Mouse (Mus musculus) embryonic fibroblast, embryonic 13.5 days (primary cell): Measurements from ENCODE around the gene Garnl3. TPM values are rescaled to one million over a fixed set of nuclear protein-coding genes. Genes with fewer than 3 reads are reported as not detected.

Experiments used
- H3K27ac ChIP-seq: 2 replicates; pipeline ENCODE4 v1.5.1; 2012; ENCODE audit warnings: low read length, control low read depth, inconsistent platforms; ENCODE audit not compliant: insufficient read depth
- H3K4me1 ChIP-seq: 2 replicates; pipeline ENCODE4 v1.6.1; 2011; ENCODE audit warnings: low read length; ENCODE audit not compliant: control insufficient read depth, insufficient read depth
- H3K4me3 ChIP-seq: 2 replicates; pipeline ENCODE4 v1.5.1; 2011; ENCODE audit warnings: mild to moderate bottlenecking, control low read depth, low read length; ENCODE audit not compliant: insufficient read depth
- CTCF ChIP-seq: IDR thresholded peaks from 2 replicates; pipeline ENCODE4 v1.5.1; 2011; ENCODE audit warnings: mild to moderate bottlenecking, control low read depth, low read length, moderate library complexity, borderline replicate concordance; ENCODE audit not compliant: insufficient read depth
- POLR2A ChIP-seq: IDR thresholded peaks from 2 replicates; pipeline ENCODE4 v1.6.1; 2011; ENCODE audit warnings: low read depth, mild to moderate bottlenecking, control low read depth, low read length, moderate library complexity
- polyA plus RNA-seq: library from polyadenylated mRNA; stranded (reverse); fragments of >200 nt; gene quantifications from 2 replicates; pipeline ENCODE4 v1.2.4, GENCODE M21; 2011; ENCODE audit warnings: low read depth; ENCODE audit not compliant: missing spikeins, insufficient read length

Gene Garnl3
- polyA plus RNA-seq, 1 experiment = 11.9 TPM

GRCm38 (mm10) chr2:32968024-32968614, 163.3 kb downstream of the Garnl3 start:
- Histone ChIP-seq H3K4me3 (no peak overlapping the region), H3K27ac (no peak overlapping the region), H3K4me1 (peaks cover 9% of the 10 kb centered on the region; the same call in 1 of the 2 replicates)
- TF ChIP-seq CTCF (no peak), POLR2A (0 out of 2 replicates have a peak, but pooled peaks have one; percentile 33)

- Histone ChIP-seq H3K4me1 (peaks cover 9% of the 10 kb centered on the region; the same call in 1 of the 2 replicates), H3K4me3 (peak overlapping the region; percentile 9), H3K27ac (peak overlapping the region; percentile 85)
- TF ChIP-seq POLR2A (peak; percentile 89), CTCF (no peak)
Observed at GRCm38 (mm10) chr2:32966689-32967631, 164.5 kb downstream of the Garnl3 start.

GRCm38 (mm10) chr2:32966184-32966688, 165.2 kb downstream of the Garnl3 start:
- peak overlapping the region; percentile 9 for H3K4me3 ChIP-seq
- peaks cover 9% of the 10 kb centered on the region; the same call in 1 of the 2 replicates for H3K4me1 ChIP-seq
- TF ChIP-seq CTCF = no peak
- TF ChIP-seq POLR2A = peak; percentile 40
- peak overlapping the region; percentile 85 for H3K27ac ChIP-seq

- Histone ChIP-seq H3K4me3 (no peak overlapping the region), H3K27ac (peak overlapping the region; percentile 85; the same call in 1 of the 2 replicates), H3K4me1 (peaks cover 9% of the 10 kb centered on the region; the same call in 1 of the 2 replicates)
- TF ChIP-seq POLR2A (peak; percentile 47), CTCF (no peak)
Observed at GRCm38 (mm10) chr2:32965511-32966183, 165.8 kb downstream of the Garnl3 start.

- Histone ChIP-seq H3K4me1 (peaks cover 9% of the 10 kb centered on the region; the same call in 1 of the 2 replicates), H3K27ac (peak overlapping the region; percentile 12; the same call in 1 of the 2 replicates), H3K4me3 (peak overlapping the region; percentile 76)
- TF ChIP-seq CTCF (no peak), POLR2A (no peak; the same call in none of the 2 replicates)
Observed at GRCm38 (mm10) chr2:32964659-32965457, 166.6 kb downstream of the Garnl3 start.

- Histone ChIP-seq H3K4me1 (peaks cover 9% of the 10 kb centered on the region; the same call in 1 of the 2 replicates), H3K4me3 (peak overlapping the region; percentile 76), H3K27ac (no peak overlapping the region; the same call in 1 of the 2 replicates)
- TF ChIP-seq CTCF = no peak
- TF ChIP-seq POLR2A = no peak; the same call in 1 of the 2 replicates
Observed at GRCm38 (mm10) chr2:32963981-32964380, 167.5 kb downstream of the Garnl3 start.

- 0 out of 2 replicates have a peak, but pooled peaks have one; percentile 37 for TF ChIP-seq POLR2A
- no peak for TF ChIP-seq CTCF
- Histone ChIP-seq H3K4me1 (peaks cover 9% of the 10 kb centered on the region; the same call in 1 of the 2 replicates), H3K4me3 (peak overlapping the region; percentile 76), H3K27ac (peak overlapping the region; percentile 72; the same call in 1 of the 2 replicates)
Observed at GRCm38 (mm10) chr2:32963544-32963943, 167.9 kb downstream of the Garnl3 start.

- H3K27ac ChIP-seq = peak overlapping the region; percentile 72
- 0 out of 2 replicates have a peak, but pooled peaks have one; percentile 6 for TF ChIP-seq POLR2A
- TF ChIP-seq CTCF = no peak
- H3K4me1 ChIP-seq = peaks cover 9% of the 10 kb centered on the region; the same call in 1 of the 2 replicates
- H3K4me3 ChIP-seq = peak overlapping the region; percentile 76
Observed at GRCm38 (mm10) chr2:32962875-32963220, 168.6 kb downstream of the Garnl3 start.
